Mouse (Mus musculus): ENCODE measurements at regions not wholly inside any gene's neighbourhood (a gene's known extent, or its start where the extent isn't known, plus 50 kb on each side); places are given as distances from the start of the nearest gene placed in this dataset.

- no peak for TF ChIP-seq CTCF (IDR thresholded peaks at IDR 0.05; ENCODE audit: low read depth, low read length)
- TF ChIP-seq POLR2A (IDR thresholded peaks at IDR 0.05; ENCODE audit: extremely low read depth, insufficient read depth, low read length), result no peak
Observed at GRCm38 (mm10) chr3:129131140-129131539, 68.5 kb upstream of the Pitx2 start.
